Mouse (Mus musculus) neural tube, embryonic 13.5 days (tissue): ENCODE measurements around the gene Myo18a. TPM values are rescaled to one million over a fixed set of nuclear protein-coding genes. Genes with fewer than 3 reads are reported as not detected.

ENCODE experiments used
- ATAC-seq: fragments of 200-750 bp; cut with Nextera tagmentation; 2 replicates; pipeline ENCODE4 v1.8.0; 2017; ENCODE audit warnings: low read depth, mild to moderate bottlenecking, moderate TSS enrichment, moderate library complexity
- H3K27ac ChIP-seq: fragments of 300-500 bp; sonication (generic); replicated peaks from 2 replicates; pipeline ENCODE4 v1.5.1; 2015; ENCODE audit warnings: moderate library complexity, mild to moderate bottlenecking, inconsistent platforms
- H3K27me3 ChIP-seq: fragments of 300-500 bp; sonication (generic); 2 replicates; pipeline ENCODE4 v1.6.1; 2015; ENCODE audit warnings: mild to moderate bottlenecking, inconsistent platforms
- H3K36me3 ChIP-seq: fragments of 300-500 bp; sonication (generic); 2 replicates; pipeline ENCODE4 v1.6.1; 2015; ENCODE audit warnings: mild to moderate bottlenecking, inconsistent platforms
- H3K4me1 ChIP-seq: fragments of 300-500 bp; sonication (generic); replicated peaks from 2 replicates; pipeline ENCODE4 v1.6.1; 2015; ENCODE audit warnings: inconsistent platforms
- H3K4me2 ChIP-seq: fragments of 300-500 bp; sonication (generic); 2 replicates; pipeline ENCODE4 v1.6.1; 2015; ENCODE audit warnings: inconsistent platforms, mild to moderate bottlenecking, moderate library complexity
- H3K4me3 ChIP-seq: fragments of 300-500 bp; sonication (generic); 2 replicates; pipeline ENCODE4 v1.5.1; 2015; ENCODE audit warnings: mild to moderate bottlenecking, inconsistent platforms
- H3K9ac ChIP-seq: fragments of 300-500 bp; sonication (generic); 2 replicates; pipeline ENCODE4 v1.6.1; 2015; ENCODE audit warnings: moderate library complexity, mild to moderate bottlenecking, inconsistent platforms
- H3K9me3 ChIP-seq: fragments of 300-500 bp; sonication (generic); 2 replicates; pipeline ENCODE4 v1.6.1; 2016; ENCODE audit warnings: inconsistent platforms
- WGBS: fragments of 180-500 bp; shearing (Covaris S2); methylation state at CpG from one replicate; pipeline ENCODE4 v1.1.7; 2015; 5-methylcytosine and 5-hydroxymethylcytosine counted together
- polyA plus RNA-seq: library from polyadenylated mRNA; unstranded; fragments of >200 nt; fragmentation: Nextera tagmentation; extraction: Ambion mirVana; gene quantifications from 2 replicates; pipeline ENCODE4 v1.2.1, GENCODE M21; 2015

Gene Myo18a
- polyA plus RNA-seq, 1 experiment from 2014 or later = 44.2 TPM

- ATAC-seq = 0 out of 2 replicates have a peak, but pooled peaks have one; percentile 11
- WGBS = 11% methylated on average over 8 of the region's 8 CpGs
These were observed 122.2 kb downstream of the Myo18a start for GRCm38 (mm10) chr11:77885246-77885575.

GRCm38 (mm10) chr11:77887373-77887960 is 124.4 kb downstream of the Myo18a start:
- H3K36me3 ChIP-seq = no peaks in the 10 kb centered on the region
- H3K27me3 ChIP-seq = peaks cover 44% of the 10 kb centered on the region
- peak overlapping the region; percentile 88 for H3K27ac ChIP-seq
- H3K4me3 ChIP-seq = no peak overlapping the region
- peak overlapping the region; percentile 26 for H3K4me2 ChIP-seq
- H3K4me1 ChIP-seq = peaks cover 70% of the 10 kb centered on the region
- peak; percentile 57; the same call in 1 of the 2 replicates for ATAC-seq
- no peaks in the 10 kb centered on the region for H3K9me3 ChIP-seq
- WGBS = 24% methylated on average over 17 of the region's 17 CpGs
- peak overlapping the region; percentile 54 for H3K9ac ChIP-seq

More at GRCm38 (mm10) chr11:77885246-77885575, 122.2 kb downstream of the Myo18a start:
- Histone ChIP-seq H3K4me2 (no peak overlapping the region), H3K9ac (peak overlapping the region; percentile 51), H3K9me3 (no peaks in the 10 kb centered on the region), H3K4me3 (no peak overlapping the region), H3K27me3 (peaks cover 58% of the 10 kb centered on the region), H3K27ac (peak overlapping the region; percentile 88), H3K4me1 (peaks cover 68% of the 10 kb centered on the region), H3K36me3 (no peaks in the 10 kb centered on the region)

- no peak for ATAC-seq
- Histone ChIP-seq H3K9ac (no peak overlapping the region), H3K27me3 (peaks cover 31% of the 10 kb centered on the region), H3K4me2 (no peak overlapping the region), H3K9me3 (no peaks in the 10 kb centered on the region), H3K27ac (no peak overlapping the region), H3K4me1 (peaks cover 83% of the 10 kb centered on the region), H3K36me3 (no peaks in the 10 kb centered on the region), H3K4me3 (no peak overlapping the region)
- WGBS = 92% methylated on average over 5 of the region's 5 CpGs
These were observed 125.8 kb downstream of the Myo18a start for GRCm38 (mm10) chr11:77888846-77889245.

- Histone ChIP-seq H3K36me3 (no peaks in the 10 kb centered on the region), H3K9me3 (no peaks in the 10 kb centered on the region), H3K4me3 (no peak overlapping the region), H3K9ac (no peak overlapping the region), H3K27me3 (peaks cover 27% of the 10 kb centered on the region), H3K27ac (no peak overlapping the region), H3K4me1 (peaks cover 84% of the 10 kb centered on the region), H3K4me2 (no peak overlapping the region)
- ATAC-seq = no peak
- WGBS = 27% methylated on average over 1 of the region's 2 CpGs
These were observed 126.4 kb downstream of the Myo18a start for GRCm38 (mm10) chr11:77889484-77889883.

GRCm38 (mm10) chr11:77890648-77891258 is 127.7 kb downstream of the Myo18a start:
- H3K9me3 ChIP-seq = no peaks in the 10 kb centered on the region
- H3K4me1 ChIP-seq = peaks cover 84% of the 10 kb centered on the region
- no peak overlapping the region for H3K9ac ChIP-seq
- no peak for ATAC-seq
- peaks cover 37% of the 10 kb centered on the region for H3K27me3 ChIP-seq
- 24% methylated on average over 2 of the region's 2 CpGs for WGBS
- no peak overlapping the region for H3K4me2 ChIP-seq
- peak overlapping the region; percentile 66 for H3K27ac ChIP-seq
- H3K36me3 ChIP-seq = no peaks in the 10 kb centered on the region
- H3K4me3 ChIP-seq = no peak overlapping the region

GRCm38 (mm10) chr11:77892883-77893282 is 129.8 kb downstream of the Myo18a start:
- no peak for ATAC-seq
- H3K9ac ChIP-seq = no peak overlapping the region
- H3K36me3 ChIP-seq = no peaks in the 10 kb centered on the region
- H3K4me1 ChIP-seq = peaks cover 84% of the 10 kb centered on the region
- peaks cover 49% of the 10 kb centered on the region for H3K27me3 ChIP-seq
- H3K4me3 ChIP-seq = no peak overlapping the region
- no peaks in the 10 kb centered on the region for H3K9me3 ChIP-seq
- WGBS = 11% methylated on average over 5 of the region's 5 CpGs
- H3K27ac ChIP-seq = peak overlapping the region; percentile 92
- H3K4me2 ChIP-seq = peak overlapping the region; percentile 31

- H3K27me3 ChIP-seq = peaks cover 49% of the 10 kb centered on the region
- no peaks in the 10 kb centered on the region for H3K9me3 ChIP-seq
- ATAC-seq = 0 out of 2 replicates have a peak, but pooled peaks have one; percentile 27
- H3K4me2 ChIP-seq = peak overlapping the region; percentile 31
- peak overlapping the region; percentile 92 for H3K27ac ChIP-seq
- H3K36me3 ChIP-seq = no peaks in the 10 kb centered on the region
- WGBS = 28% methylated on average over 6 of the region's 6 CpGs
- peak overlapping the region; percentile 58 for H3K9ac ChIP-seq
- H3K4me1 ChIP-seq = peaks cover 84% of the 10 kb centered on the region
- H3K4me3 ChIP-seq = no peak overlapping the region
These were observed 130.2 kb downstream of the Myo18a start for GRCm38 (mm10) chr11:77893283-77893682.

- no peaks in the 10 kb centered on the region for H3K36me3 ChIP-seq
- H3K27ac ChIP-seq = peak within 1 kb of the TSS; percentile 92
- H3K4me1 ChIP-seq = peaks cover 83% of the 10 kb centered on the region
- peak; percentile 82 for ATAC-seq
- WGBS = 4% methylated on average over 11 of the region's 11 CpGs
- peak within 1 kb of the TSS; percentile 31 for H3K4me2 ChIP-seq
- H3K9me3 ChIP-seq = no peaks in the 10 kb centered on the region
- no peak within 1 kb of the TSS for H3K4me3 ChIP-seq
- H3K9ac ChIP-seq = peak within 1 kb of the TSS; percentile 58
- peaks cover 54% of the 10 kb centered on the region for H3K27me3 ChIP-seq
These were observed 131.0 kb downstream of the Myo18a start, which contains the start of gene Pipox for GRCm38 (mm10) chr11:77893787-77894718. TSS of gene Pipox (minus strand) at chr11:77894096.

GRCm38 (mm10) chr11:77894967-77895366 is 131.9 kb downstream of the Myo18a start:
- no peak overlapping the region for H3K4me3 ChIP-seq
- no peak overlapping the region for H3K4me2 ChIP-seq
- no peak for ATAC-seq
- H3K4me1 ChIP-seq = peaks cover 83% of the 10 kb centered on the region
- H3K27me3 ChIP-seq = peaks cover 61% of the 10 kb centered on the region
- H3K9ac ChIP-seq = no peak overlapping the region
- WGBS = 83% methylated on average over 2 of the region's 2 CpGs
- H3K27ac ChIP-seq = peak overlapping the region; percentile 81; the same call in 1 of the 2 replicates
- no peaks in the 10 kb centered on the region for H3K9me3 ChIP-seq
- no peaks in the 10 kb centered on the region for H3K36me3 ChIP-seq

GRCm38 (mm10) chr11:77896011-77896410 is 133.0 kb downstream of the Myo18a start:
- 39% methylated on average over 9 of the region's 9 CpGs for WGBS
- Histone ChIP-seq H3K9ac (0 out of 2 replicates have a peak overlapping the region, but pooled peaks have one; percentile 18), H3K4me2 (peak overlapping the region; percentile 34; the same call in 1 of the 2 replicates)

GRCm38 (mm10) chr11:77896480-77896819 is 133.4 kb downstream of the Myo18a start:
- peaks cover 75% of the 10 kb centered on the region for H3K4me1 ChIP-seq
- no peak for ATAC-seq
- H3K36me3 ChIP-seq = no peaks in the 10 kb centered on the region
- H3K27ac ChIP-seq = peak overlapping the region; percentile 81
- peak overlapping the region; percentile 54 for H3K9ac ChIP-seq
- 26% methylated on average over 6 of the region's 6 CpGs for WGBS
- H3K27me3 ChIP-seq = peaks cover 72% of the 10 kb centered on the region
- H3K9me3 ChIP-seq = no peaks in the 10 kb centered on the region
- H3K4me3 ChIP-seq = no peak overlapping the region
- peak overlapping the region; percentile 34 for H3K4me2 ChIP-seq

More at GRCm38 (mm10) chr11:77896011-77896410, 133.0 kb downstream of the Myo18a start:
- Histone ChIP-seq H3K27ac (peak overlapping the region; percentile 81), H3K9me3 (no peaks in the 10 kb centered on the region), H3K4me3 (no peak overlapping the region), H3K27me3 (peaks cover 68% of the 10 kb centered on the region), H3K4me1 (peaks cover 74% of the 10 kb centered on the region), H3K36me3 (no peaks in the 10 kb centered on the region)
- ATAC-seq = no peak
